Mouse (Mus musculus) v-Abl transformed pro-B cells (cell line): ENCODE measurements at regions not wholly inside any gene's neighbourhood (a gene's known extent, or its start where the extent isn't known, plus 50 kb on each side); places are given as distances from the start of the nearest gene placed in this dataset.

Experiments
- in situ Hi-C, 2 experiments: fragments of 400-800 bp; cut with MboI; formaldehyde crosslinking; loops; one replicate each; pipeline ENCODE4 v1.15.1; 2025; ENCODE audit not compliant: unreplicated experiment in 2 of 2

DNA sequence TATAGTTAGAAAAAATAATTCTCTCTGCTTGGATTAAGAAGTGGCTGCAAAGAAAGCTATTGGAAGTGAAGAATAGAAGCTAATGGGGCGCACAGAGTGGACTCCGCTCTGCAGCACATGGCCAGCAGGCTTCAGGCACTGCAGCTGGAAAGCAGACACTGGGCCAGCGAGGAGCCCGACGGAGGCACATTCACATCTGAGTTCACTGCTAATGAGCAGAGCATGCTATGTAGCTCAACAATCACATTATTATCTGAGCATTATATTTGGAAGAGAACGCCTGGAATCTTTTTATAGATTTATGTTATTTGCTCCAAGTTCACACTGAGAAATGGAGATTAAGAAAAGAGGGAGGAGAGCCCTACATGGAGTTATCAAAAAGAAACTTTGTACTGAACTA is 752.8 kb downstream of the Adgrl2 start:
- in situ Hi-C loops: no loop called here

DNA sequence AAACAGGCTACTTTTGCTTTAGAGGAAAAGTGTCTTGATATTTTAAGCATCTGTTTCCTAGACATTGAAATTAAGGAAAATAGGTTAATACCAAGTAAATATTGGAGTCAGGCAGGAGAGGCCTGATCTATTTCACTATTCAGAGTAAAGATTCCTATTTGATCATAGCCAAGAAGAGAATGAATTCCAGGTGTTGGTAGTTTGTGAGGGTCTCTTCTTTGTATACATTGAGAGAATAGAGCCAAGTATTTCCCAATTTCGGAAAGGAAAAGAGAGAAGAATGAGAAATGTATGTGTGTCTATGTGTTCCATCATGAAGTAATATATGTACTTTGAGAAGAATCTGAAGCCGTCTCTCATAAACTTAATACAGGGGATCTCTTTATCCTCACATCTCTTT is 756.7 kb downstream of the Adgrl2 start:
- in situ Hi-C loops: no loop called here

DNA sequence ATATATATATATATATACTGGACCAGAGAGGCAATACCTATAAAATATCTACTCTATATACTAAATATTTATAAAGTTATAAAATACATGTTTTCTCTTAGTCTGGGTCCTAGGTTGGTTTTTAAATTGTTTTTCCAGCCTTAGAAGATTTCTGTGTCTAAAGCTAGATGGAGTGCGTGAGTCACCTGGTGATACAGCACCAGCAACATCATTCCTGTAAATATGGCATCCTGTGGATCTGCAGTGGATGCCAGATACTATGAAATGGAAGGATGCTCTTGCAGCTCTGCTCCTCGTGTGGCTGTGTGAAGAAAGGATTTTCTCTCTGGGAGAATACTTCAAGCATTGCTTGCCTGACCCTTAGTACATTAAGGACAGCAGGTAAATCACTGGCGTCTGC is 761.2 kb downstream of the Adgrl2 start:
- in situ Hi-C loops: no loop called here

DNA sequence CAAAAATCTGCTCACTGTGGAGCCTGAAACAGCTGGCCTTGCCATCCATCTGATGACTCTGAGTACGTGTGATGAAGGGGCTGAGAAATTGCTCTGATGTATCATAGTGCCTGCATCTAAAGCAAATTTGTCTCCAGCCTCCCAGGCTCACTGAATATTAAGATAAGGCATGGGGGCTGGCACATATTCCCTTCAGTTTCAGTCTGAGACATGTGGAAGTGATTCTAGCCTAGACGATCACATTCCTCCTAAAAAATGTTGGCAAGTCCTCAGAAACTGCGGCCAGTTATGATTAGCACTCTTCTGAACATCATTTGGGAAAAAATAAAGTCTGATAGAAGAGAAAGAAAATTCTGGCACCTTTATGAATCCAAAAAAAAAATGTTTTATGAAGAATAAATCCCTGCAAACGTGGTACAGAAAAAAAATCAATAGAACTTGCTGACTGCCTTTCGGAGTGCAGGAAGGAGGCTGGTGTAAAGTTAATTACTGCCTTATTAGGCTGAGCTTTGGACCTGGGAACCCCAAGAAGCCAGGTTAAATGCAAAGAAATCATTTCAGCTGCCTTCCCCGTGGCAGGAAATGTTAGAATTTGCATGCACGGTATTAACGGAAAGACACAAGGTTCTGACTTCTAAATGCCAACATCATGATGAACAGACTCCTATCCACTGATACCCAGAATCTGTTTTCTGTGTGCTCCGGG is 762.2 kb downstream of the Adgrl2 start:
- in situ Hi-C loops: no loop called here

DNA sequence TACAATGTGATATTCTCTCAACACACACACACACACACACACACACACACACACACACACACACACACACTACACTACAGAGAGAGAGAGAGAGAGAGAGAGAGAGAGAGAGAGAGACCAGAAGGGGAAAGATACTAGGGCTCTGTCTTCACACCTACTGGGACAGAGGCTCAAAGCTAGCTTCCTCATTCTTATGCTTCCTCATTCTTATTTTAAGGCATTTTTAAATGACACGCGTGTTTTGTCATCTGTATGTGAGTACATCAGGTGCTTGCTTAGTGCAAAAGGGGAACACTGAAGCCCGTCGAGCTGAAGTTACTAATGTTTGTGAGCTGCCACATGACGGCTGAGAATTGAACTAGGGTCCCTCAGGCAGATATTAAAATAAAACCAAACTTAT is 769.5 kb downstream of the Adgrl2 start:
- in situ Hi-C loops: no loop called here

DNA sequence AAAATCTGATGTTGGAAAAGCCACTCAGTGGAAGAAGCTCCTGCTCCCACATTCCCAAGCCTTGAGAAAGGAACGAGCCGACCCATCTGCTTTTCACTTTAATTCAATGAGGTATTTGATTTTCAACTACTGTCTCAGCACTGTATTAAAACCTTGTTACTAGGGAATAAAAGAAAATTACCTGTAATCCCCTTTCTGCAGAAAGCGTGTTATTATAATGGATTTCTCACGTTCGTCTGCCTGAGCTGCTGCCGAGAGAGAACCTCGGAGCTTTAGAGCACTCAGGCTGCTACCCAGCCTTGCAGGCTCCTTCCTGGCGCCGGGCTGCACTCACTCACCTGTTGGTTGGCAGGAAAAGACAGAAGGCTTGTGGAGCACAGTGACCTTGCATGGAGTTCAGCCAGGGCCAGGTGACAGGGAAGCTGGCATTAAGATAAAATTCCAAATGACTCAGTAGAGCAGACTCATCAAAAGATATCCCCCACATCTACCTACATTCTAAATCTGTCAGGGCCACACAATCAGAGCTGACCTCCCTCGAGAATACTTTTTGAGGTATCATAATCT is 770.2 kb downstream of the Adgrl2 start:
- in situ Hi-C loops: no loop called here

DNA sequence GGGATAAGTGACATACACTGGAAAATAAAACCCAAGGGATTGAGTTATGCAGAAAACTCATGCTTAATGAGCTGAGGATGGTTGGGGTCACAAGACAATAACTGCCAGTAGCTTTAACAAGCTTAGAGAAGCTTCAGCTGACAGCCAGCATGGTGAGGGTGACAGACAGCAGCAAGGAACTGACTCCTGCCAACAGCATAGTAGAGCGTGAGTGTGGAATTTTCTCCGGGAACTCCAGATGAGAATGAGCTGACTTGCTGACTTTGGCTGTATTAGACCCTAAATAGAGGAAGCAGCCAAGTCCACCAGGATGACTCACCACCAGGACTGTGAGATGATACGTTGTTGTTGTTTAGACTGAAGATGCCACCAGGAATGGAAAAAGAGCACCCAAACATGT is 788.2 kb downstream of the Adgrl2 start:
- in situ Hi-C loops: no loop called here

DNA sequence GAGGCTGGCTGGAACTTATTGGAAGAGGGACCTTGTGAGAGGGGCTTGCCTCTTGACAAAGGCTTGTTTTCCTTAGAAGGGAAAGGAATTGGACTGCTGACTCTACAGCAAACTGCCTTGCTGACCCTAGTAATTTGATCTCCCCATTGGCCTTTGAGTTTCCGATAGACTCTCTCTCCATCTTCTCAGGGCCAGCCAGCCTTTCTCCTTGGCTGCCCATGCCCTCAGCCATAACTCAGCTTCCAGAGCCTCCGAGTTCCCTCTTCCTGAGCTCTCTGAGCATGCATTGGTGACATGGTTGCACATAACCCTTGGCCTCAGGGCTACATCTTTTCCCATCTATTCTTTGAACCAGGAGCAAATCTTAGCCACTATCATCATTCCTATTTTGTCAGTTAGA is 803.7 kb downstream of the Adgrl2 start:
- in situ Hi-C loops: no loop called here

DNA sequence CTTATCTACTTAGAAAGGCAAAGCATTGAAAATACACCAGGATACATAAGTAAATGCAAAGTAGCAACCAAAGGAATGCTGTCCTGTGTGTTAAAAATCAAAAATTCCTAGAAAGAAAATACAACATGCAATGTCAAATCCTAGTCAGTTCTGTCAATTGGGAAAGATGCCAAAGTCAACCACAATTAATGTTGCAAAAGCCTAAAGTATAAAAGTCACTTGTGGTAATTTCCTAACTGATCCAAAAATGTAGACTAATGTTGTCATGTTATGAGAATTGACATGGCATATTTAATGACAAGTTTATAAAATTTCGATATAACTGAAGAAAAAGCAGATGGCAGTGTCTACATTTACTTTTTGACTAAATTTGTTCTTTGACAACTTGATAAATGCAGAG is 822.8 kb downstream of the Adgrl2 start:
- in situ Hi-C loops: no loop called here

DNA sequence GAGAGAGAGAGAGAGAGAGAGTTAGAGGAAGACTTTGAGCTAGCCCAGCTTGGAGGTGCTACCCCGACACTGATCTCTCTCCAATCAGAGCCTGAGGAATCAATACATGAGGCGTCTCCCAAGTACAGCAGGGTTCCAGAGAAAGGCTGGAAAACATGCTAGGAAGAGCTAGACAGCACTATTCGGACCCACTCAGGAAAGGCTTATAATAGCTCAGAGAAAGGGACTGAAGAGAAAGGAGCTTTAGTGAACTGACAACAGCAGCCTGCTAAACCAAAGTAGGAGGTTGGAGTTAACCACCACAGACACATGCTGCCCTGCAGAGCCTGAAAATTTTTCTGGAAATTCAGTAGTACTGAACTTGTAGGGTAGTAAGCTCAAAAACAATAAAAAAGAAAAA is 831.3 kb downstream of the Adgrl2 start:
- in situ Hi-C loops: no loop called here

DNA sequence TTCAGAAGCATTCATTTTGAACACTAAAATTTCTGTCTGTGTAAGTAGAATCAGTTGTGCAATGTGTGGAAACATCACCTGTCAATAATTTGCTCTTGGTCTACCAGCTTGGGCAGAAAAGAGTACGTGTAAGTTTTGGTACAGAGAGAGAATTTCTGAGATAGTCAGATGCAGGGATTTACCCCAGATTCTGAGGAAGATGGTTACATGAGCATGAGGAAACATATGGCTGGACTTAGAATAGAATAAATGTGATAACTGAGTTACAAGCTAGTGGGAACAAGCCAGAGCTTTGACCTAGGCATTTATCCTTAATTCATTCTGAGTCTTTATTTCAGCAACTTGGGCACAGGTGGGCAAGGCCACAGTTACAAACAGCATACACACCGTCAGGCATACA is 831.8 kb downstream of the Adgrl2 start:
- in situ Hi-C loops: no loop called here

DNA sequence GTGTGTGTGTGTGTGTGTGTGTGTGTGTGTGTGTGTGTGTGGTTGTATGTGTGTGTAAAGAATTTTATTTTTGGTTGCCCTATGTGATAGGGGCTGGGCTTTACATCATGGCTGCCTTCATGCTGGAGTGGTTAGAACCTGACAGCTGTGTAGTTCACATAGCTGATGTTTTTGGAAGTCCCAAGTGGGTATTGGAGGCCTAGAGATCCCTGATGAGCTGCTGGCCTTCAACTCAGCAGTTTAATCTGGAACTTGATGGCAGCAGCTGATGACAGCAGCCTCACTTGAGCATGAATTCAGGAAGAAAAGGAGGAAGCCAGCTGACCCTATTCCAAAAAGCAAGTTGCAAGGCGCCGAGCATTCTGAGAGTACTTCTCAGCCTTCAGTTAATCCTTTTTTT is 846.6 kb downstream of the Adgrl2 start:
- in situ Hi-C loops: no loop called here

DNA sequence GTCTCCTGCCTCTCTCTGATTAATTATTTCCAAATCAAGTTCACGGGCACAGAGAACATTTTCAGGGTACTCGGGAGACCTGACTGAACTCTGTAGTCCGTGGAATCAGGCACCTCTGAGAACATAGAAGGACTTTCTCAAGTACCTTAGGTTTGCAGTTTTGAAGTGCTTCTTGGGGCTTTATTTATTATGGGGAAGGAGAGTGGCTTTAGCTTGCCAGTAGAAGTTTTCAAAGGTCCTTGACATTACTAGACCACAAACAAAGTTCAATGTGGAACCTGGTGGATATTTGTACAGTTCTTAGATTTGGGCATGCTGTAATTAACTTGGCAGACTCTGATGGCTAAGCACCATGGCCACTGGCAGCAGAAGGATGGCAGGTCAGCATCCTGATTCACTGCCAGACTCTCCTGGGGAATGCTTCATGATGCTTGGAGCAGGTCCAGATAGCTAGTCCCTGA is 853.5 kb downstream of the Adgrl2 start:
- in situ Hi-C loops: no loop called here

DNA sequence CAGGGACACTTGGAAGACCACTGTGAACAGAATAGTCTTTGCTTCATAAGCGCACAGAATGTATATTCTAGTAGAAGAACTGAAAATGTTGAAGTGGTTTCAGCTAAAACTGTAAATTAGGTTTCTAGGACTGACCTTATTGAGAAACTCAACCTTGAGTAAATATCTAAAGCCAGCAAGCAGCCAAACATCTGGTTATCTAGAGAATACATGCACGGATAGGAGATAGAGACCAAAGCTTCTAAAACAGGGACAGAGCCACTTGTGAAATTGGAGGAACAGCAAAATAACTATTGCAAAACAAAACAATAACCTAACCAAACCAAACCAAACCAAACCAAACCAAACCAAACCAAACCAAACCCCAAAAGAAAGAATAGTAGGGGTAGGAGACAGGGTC is 855.7 kb downstream of the Adgrl2 start:
- in situ Hi-C loops: no loop called here

DNA sequence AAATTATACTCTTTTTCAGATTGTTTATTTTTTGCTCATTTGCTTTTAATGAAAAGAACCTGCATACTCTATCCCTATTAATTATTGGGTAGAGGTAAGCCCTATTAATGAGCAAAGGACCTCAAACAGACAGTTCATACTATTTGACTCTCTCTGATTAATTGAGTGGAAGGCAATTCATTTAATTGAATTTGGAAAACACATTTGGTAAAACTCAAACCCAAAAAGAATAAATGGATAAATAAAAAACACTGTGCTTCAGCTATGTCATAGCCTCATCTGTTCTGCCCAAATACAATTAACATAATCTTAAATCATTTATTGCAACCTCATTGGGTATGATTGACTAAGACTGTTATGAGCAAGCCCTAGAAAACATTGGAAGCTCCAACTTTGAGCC is 874.8 kb downstream of the Adgrl2 start:
- in situ Hi-C loops: no loop called here

DNA sequence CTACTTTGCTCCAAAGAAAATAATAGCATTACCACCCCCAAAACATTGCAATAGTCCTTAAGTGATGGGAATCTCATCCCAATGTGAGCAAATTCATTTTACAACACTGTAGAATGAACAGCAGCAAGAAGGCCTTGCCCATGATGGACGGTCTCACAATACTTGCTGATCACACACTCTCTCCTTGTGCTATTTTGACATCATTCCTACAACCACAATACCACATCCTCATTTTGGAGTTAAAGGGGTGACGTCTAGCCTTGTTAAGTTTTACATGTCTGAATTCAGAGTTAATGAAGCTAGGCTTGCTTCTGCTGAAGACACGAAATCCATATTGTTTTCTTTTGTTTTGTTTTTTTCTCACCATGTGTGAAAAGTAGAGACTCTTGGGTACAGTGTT is 878.2 kb downstream of the Adgrl2 start:
- in situ Hi-C loops: no loop called here

DNA sequence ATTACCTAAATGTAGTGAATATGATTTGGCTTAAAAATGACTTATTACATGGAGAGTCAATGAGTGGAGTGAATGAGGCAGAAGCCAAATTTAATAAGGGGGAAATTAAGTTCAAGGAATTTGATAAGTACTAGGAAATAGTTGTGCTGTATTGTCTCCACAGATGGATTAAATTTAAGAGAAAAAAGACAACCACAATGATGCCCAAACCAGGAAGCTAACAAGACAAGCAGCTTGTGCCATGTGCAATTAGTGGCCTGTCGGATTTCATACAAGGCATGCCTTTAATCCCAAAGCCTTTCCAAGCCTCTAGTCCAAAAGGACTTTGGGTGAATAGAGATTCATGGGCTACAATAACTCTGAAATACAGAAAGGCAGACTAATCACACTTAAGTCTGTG is 883.3 kb downstream of the Adgrl2 start:
- in situ Hi-C loops: no loop called here

DNA sequence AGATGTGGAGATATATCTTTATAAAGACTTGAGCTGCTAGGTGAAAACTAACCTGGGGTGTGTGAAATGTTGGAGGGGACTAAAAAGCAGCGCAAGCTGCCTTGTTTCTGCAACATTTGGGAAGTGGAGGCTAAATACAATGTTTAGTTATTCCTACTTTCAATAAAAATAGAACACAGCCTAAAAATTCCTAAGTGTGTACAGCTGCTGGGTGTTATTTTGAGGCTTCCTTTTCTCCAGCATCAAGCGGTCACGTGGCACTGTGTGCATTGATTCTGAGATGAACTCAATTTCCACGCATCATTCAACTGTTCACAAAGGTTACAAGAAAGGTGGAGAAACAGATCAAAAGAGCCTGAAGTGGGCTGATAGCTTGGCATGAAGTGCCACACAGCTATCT is 896.4 kb downstream of the Adgrl2 start:
- in situ Hi-C loops: no loop called here

DNA sequence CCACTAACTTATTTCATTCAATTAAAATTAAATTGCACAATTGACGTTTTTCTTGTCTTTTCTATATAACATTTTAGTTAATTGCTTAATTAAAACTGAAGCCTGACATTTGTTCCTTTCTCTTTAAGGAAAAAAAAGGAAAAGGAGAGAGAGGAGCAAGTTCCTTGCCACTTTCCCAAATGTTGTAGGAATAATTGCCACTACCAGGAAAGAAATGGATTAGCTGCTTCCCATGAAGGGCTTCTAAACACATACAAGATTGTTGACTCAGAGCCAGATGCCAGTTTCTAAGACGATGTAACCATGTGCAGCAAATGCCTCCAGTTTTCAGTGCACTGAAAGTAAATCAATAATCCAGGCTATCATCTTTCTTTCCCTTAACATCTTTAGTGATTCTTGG is 914.5 kb downstream of the Adgrl2 start:
- in situ Hi-C loops: no loop called here

DNA sequence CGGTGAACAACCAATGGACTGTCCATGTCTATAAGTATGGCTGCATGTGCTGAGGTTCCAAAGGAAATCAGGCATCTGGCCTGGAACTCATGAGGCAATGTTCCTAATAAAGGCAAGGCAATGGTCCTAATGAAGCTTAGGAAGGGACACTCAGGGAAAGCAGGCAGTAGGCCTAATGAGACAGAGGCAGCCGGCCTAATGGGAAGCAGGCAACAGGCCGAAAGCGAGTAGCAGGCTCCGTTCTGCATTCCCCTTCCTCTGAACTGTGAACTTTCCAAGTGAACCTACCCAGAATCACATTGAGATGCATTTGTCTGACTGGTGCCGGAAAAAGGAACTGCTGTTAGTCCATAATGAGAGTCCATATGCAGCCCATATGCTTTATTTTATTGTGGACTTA is 923.7 kb downstream of the Adgrl2 start:
- in situ Hi-C loops: no loop called here

DNA sequence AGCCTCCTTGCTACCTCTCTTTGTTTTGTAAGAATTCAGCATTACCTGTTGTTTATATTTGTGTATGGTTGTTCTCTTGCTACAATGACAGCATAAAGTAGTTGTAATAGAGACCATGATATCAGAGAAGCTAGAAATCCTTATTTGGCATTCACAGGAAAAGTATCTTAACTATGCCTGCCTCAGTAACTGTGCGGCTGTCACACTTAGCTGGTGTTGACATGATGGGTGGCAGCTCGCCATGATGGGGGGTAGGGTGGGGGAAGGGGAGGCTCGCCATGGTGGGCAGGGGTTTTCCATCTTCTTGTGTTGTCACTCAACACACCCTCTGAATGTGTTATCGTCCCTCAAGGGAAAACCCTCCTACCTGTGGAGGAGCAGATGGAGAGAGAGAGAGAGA is 934.3 kb downstream of the Adgrl2 start:
- in situ Hi-C loops: no loop called here

DNA sequence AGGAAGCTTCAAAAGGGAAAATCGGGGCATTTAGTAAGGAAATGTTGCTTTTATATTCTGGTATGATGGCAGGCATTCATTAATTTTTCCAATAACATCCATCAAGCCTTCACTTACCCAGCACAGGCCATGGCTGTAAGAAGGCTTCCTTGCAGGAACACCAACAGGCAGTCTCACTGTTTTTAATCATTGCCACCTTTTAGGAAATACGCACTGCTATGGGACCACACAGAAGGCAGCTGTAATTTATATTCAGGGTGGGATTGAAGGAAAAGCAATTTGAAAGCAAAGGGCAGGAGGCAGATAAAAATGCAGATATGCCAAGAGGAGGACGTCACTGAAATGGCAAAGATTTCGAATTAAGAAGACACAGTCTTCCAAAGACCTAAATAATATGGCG is 937.8 kb downstream of the Adgrl2 start:
- in situ Hi-C loops: no loop called here

DNA sequence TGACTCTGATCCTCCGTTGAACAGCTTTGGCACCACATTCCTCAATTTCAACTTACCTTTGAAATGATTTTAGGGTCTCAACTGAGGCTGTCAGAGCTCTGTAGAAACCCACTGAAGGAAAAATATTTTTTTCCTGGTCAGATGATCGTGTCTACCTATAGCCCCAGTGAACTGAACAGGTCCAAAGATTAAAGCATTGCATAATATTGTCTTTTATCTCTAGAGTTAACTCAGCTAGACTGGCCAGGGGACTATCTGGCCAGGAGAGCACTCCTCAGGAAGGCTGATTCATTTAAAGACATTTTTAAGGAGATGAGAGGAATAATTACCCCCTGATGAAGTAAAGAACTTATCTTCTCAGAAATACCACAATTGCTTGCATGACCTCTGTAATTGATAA is 942.1 kb downstream of the Adgrl2 start:
- in situ Hi-C loops: no loop called here
